Mouse (Mus musculus) CD4-positive naive resting alpha-beta T cell, adult 57 days (primary cell): Measurements from ENCODE around the gene Mrgprg. TPM values are rescaled to one million over a fixed set of nuclear protein-coding genes. Genes with fewer than 3 reads are reported as not detected.

Experiments used
- total RNA-seq: library from RNA; stranded (reverse); gene quantifications from one replicate; pipeline ENCODE4 v1.2.4, GENCODE M21; 2023

Gene Mrgprg
- not detected for total RNA-seq

GRCm38 (mm10) chr7:143766893-143767292 lies at the start of gene Mrgprg:
Gene Mrgprg (minus strand): TSS chr7:143766993.

GRCm38 (mm10) chr7:143783996-143784829 lies 17.4 kb upstream of the Mrgprg start, which contains the start of gene Mrgpre:
Gene Mrgpre (minus strand): TSS chr7:143784500.

DNA sequence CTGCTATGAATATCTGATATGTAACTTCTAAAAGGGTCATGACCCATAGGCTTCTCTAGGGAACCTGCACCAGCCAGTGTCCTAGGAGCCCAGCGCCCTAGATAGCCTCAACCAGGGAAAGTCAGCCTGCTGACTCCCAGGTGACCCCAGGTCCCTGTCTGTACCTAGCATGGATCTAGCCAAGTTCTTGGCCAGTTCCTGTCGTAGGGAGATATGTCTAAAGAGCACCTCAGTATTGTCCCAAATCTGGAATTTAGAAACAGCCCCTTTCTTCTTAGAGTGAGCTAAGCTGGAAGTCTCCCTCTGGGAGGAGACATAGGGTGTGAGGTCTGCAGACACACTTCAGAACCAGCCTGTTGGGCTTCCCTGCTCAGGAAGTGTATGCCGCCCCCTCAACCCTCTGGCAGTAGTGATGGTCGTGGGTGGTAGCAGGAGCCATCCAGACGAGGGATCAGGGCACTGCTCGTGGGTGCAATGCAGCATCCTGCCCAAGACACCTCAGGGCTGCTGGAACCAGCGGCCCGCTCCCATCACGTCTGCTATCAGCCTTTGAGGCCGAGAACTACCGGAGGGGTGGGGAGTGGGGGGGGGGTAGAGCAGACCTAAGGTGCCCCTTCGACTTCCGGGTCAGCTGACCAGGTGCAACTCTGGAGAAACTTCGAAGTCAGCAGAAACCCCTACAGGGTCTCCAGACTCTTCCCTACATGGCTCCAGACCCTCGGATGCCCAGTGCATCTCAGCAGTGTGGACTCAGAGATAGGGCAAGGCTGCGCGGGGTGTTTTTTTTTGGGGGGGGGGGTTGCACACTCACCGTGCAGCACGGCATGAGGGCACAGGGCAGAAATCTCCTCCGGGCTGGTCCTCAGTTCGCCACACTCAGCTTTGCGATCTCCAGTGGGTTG lies 10.4 kb downstream of the Mrgprg start, which contains the start of gene Osbpl5:
Gene Osbpl5, minus strand, starts transcription at position 861 of the 902 bp plus-strand sequence.

Other genes starting within 250 kb of the Mrgprg start
- 245 TPM for gene Nap1l4, start 217.9 kb downstream of the Mrgprg start, total RNA-seq
- gene Cars, start 166.9 kb downstream of the Mrgprg start, total RNA-seq = 65.7 TPM
- gene Tnfrsf26, start 138.3 kb downstream of the Mrgprg start, total RNA-seq = 29.8 TPM
- gene Tnfrsf22, start 117.3 kb downstream of the Mrgprg start, total RNA-seq = 19.1 TPM
- gene Tnfrsf23, start 81.1 kb downstream of the Mrgprg start, total RNA-seq = 4.3 TPM
- 32.5 TPM for gene Osbpl5, start 10.0 kb downstream of the Mrgprg start, total RNA-seq
- 1.1 TPM for gene Mrgpre, start 17.5 kb upstream of the Mrgprg start, total RNA-seq
- gene Nadsyn1, start 55.9 kb upstream of the Mrgprg start, total RNA-seq = 16.5 TPM
- 30.3 TPM for gene Dhcr7, start 56.2 kb upstream of the Mrgprg start, total RNA-seq
- not detected for gene Gm498, start 99.8 kb upstream of the Mrgprg start, total RNA-seq
- not detected for gene Shank2, start 234.9 kb upstream of the Mrgprg start, total RNA-seq